Mouse (Mus musculus) heart, embryonic 12.5 days (tissue): ENCODE measurements around the gene Ppm1n. TPM values are rescaled to one million over a fixed set of nuclear protein-coding genes. Genes with fewer than 3 reads are reported as not detected.
A peak's percentile ranks its signal among the peaks of the same experiment; 100 is the strongest.

ENCODE experiments used
- ATAC-seq: fragments of 200-750 bp; cut with Nextera tagmentation; 2 replicates; pipeline ENCODE4 v1.8.0; 2017; ENCODE audit warnings: moderate TSS enrichment, moderate library complexity; ENCODE audit not compliant: insufficient number of reproducible peaks, low FRiP score
- H3K27ac ChIP-seq: fragments of 300-500 bp; sonication (generic); 2 replicates; pipeline ENCODE4 v1.5.1; 2016; ENCODE audit warnings: mild to moderate bottlenecking, moderate library complexity; ENCODE audit not compliant: poor library complexity, severe bottlenecking
- H3K27me3 ChIP-seq: fragments of 300-500 bp; sonication (generic); replicated peaks from 2 replicates; pipeline ENCODE4 v1.6.1; 2016; ENCODE audit warnings: mild to moderate bottlenecking, moderate library complexity
- H3K36me3 ChIP-seq: fragments of 300-500 bp; sonication (generic); 2 replicates; pipeline ENCODE4 v1.6.1; 2016; ENCODE audit warnings: mild to moderate bottlenecking, moderate library complexity
- H3K4me1 ChIP-seq: fragments of 300-500 bp; sonication (generic); replicated peaks from 2 replicates; pipeline ENCODE4 v1.6.1; 2016; ENCODE audit warnings: mild to moderate bottlenecking
- H3K4me2 ChIP-seq: fragments of 300-500 bp; sonication (generic); 2 replicates; pipeline ENCODE4 v1.6.1; 2016; ENCODE audit warnings: mild to moderate bottlenecking, moderate library complexity
- H3K4me3 ChIP-seq: fragments of 300-500 bp; sonication (generic); 2 replicates; pipeline ENCODE4 v1.5.1; 2016; ENCODE audit warnings: mild to moderate bottlenecking
- H3K9ac ChIP-seq: fragments of 300-500 bp; sonication (generic); 2 replicates; pipeline ENCODE4 v1.6.1; 2016; ENCODE audit warnings: mild to moderate bottlenecking, moderate library complexity
- H3K9me3 ChIP-seq: fragments of 300-500 bp; sonication (generic); replicated peaks from 2 replicates; pipeline ENCODE4 v1.6.1; 2016; ENCODE audit warnings: mild to moderate bottlenecking, moderate library complexity
- WGBS: fragments of 180-500 bp; shearing (Covaris S2); methylation state at CpG from one replicate; pipeline ENCODE4 v1.1.7; 2016; 5-methylcytosine and 5-hydroxymethylcytosine counted together
- polyA plus RNA-seq: library from polyadenylated mRNA; unstranded; fragments of >200 nt; fragmentation: Nextera tagmentation; extraction: Ambion mirVana; gene quantifications from 2 replicates; pipeline ENCODE4 v1.2.1, GENCODE M21; 2016

Gene Ppm1n
- polyA plus RNA-seq, 1 experiment from 2014 or later: not detected

GRCm38 (mm10) chr7:19306819-19307738 is 27.2 kb upstream of the Ppm1n start:
- WGBS: 67% methylated on average over 25 of the region's 25 CpGs
- Histone ChIP-seq H3K27me3 (peaks cover 53% of the 10 kb centered on the region), H3K9me3 (no peaks in the 10 kb centered on the region), H3K27ac (no peak overlapping the region), H3K4me3 (no peak overlapping the region), H3K9ac (peak overlapping the region; percentile 67; the same call in 1 of the 2 replicates), H3K4me1 (peaks cover 35% of the 10 kb centered on the region), H3K36me3 (no peaks in the 10 kb centered on the region), H3K4me2 (peak overlapping the region; percentile 100)
- ATAC-seq: no peak

DNA sequence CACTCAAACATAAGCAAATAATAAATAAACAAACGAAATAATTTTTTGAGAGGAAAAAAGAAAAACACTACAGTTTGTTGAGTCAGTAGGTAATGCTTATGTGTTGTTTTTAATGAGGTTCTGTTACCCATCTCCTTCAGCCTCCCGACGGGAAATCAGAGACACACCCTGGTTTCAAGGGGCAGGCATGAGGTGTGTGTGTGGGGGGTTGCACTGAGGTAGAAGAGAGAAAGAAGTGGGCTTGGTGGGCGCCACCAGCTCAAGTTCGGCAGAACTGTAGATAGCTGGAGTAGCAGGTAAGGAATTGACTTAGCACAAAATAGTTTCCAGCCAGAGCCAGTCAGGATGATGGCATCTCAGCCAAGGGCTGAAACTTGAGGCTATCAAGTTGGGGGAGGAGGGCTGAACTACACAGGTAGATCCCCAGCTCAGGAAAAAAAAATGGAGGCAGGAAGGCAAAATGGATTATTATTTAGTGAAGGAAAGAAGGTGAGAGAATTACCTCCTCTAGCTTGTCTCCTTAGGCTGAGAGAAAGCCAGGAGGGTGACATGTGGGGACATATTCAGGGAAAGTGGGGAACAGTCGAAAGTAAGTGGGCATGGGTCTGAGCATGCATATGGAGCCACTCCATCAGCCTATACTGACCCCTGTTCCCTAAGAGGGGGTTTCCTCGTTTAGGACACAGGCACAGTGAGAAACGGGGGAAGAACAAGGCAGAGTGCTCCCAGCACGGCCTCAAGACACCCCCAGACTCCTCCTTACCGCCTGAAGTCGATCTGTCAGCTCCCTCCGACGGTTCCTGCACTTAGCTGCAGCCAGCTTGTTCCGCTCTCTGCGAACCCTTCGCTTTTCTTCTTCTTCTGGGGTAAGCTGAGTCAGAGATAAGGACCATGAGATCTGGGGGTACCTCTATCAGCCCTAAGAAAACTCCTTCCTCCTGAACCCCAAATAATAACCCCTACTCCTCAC is 26.2 kb upstream of the Ppm1n start:
- H3K4me2 ChIP-seq: no peak overlapping the region
- no peaks in the 10 kb centered on the region for H3K36me3 ChIP-seq
- WGBS: 48% methylated on average over 16 of the region's 16 CpGs
- no peaks in the 10 kb centered on the region for H3K9me3 ChIP-seq
- H3K9ac ChIP-seq: no peak overlapping the region
- no peak for ATAC-seq
- no peak overlapping the region for H3K4me3 ChIP-seq
- no peak overlapping the region for H3K27ac ChIP-seq
- H3K4me1 ChIP-seq: peaks cover 42% of the 10 kb centered on the region
- peaks cover 60% of the 10 kb centered on the region for H3K27me3 ChIP-seq

GRCm38 (mm10) chr7:19305413-19305735 is 25.5 kb upstream of the Ppm1n start:
- H3K9ac ChIP-seq: peak overlapping the region; percentile 54; the same call in 1 of the 2 replicates
- H3K4me2 ChIP-seq: peak overlapping the region; percentile 71
- no peak overlapping the region for H3K27ac ChIP-seq
- H3K9me3 ChIP-seq: no peaks in the 10 kb centered on the region
- ATAC-seq: no peak
- H3K36me3 ChIP-seq: no peaks in the 10 kb centered on the region
- H3K27me3 ChIP-seq: peaks cover 60% of the 10 kb centered on the region
- H3K4me3 ChIP-seq: peak overlapping the region; percentile 45
- H3K4me1 ChIP-seq: peaks cover 38% of the 10 kb centered on the region
- WGBS: 8% methylated on average over 6 of the region's 6 CpGs

DNA sequence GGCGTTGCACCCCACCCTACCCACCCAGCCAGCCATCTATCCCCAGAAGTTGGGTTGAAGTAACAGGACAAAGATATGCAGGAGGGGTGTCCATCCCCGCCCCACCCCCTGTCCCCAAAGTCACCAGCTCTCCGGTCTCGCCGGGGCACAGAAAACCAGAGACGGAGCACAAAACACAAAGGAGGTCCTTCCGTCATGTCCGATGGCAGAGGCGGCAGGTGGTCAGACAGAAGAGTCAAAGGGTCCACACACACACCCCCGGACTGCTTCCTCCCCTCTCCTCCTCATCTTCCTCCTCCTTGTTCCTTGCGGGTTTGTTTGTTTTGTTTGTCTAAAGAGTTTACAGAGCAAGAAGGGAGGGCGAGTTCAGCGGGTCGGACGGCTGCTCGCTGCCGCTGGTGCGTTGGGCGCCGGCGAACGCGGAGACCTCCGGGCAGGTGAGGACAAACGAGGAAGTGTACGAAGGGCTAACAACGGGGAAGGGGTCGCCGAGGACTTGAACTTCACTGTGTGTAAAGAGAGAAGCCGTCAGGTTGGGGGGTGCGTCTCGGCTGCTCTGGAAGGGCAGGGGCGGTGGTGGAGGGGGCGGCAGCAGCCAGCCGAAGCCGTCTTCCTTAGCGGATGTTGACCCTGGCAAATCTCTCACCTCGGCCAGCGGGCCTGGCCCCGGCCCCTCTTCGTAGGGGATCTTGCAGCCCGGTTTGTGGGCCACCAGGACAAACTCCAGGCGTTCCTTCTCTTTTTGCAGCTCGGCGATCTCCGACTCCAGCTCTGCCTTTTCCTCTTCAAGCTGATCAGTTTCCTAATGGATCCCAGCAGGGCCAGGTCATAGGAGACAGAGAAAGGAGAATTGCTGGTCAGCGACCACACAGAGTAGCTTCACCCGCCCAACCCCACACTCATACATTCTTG is 24.9 kb upstream of the Ppm1n start:
- ATAC-seq: no peak
- H3K9ac ChIP-seq: peak overlapping the region; percentile 54
- peak overlapping the region; percentile 45 for H3K4me3 ChIP-seq
- peaks cover 38% of the 10 kb centered on the region for H3K4me1 ChIP-seq
- no peaks in the 10 kb centered on the region for H3K9me3 ChIP-seq
- no peak overlapping the region for H3K27ac ChIP-seq
- H3K27me3 ChIP-seq: peaks cover 60% of the 10 kb centered on the region
- H3K36me3 ChIP-seq: no peaks in the 10 kb centered on the region
- H3K4me2 ChIP-seq: peak overlapping the region; percentile 71
- WGBS: 2% methylated on average over 48 of the region's 48 CpGs

- Histone ChIP-seq H3K4me3 (peak overlapping the region; percentile 45), H3K9me3 (no peaks in the 10 kb centered on the region), H3K27ac (no peak overlapping the region), H3K27me3 (peaks cover 60% of the 10 kb centered on the region), H3K9ac (peak overlapping the region; percentile 54; the same call in 1 of the 2 replicates), H3K4me2 (peak overlapping the region; percentile 71), H3K36me3 (no peaks in the 10 kb centered on the region), H3K4me1 (peaks cover 38% of the 10 kb centered on the region)
- ATAC-seq: no peak
- under 1% methylated on average over 16 of the region's 16 CpGs for WGBS
Observed at GRCm38 (mm10) chr7:19303770-19304169, 23.9 kb upstream of the Ppm1n start.

- no peak overlapping the region for H3K9ac ChIP-seq
- peaks cover 60% of the 10 kb centered on the region for H3K27me3 ChIP-seq
- ATAC-seq: no peak
- no peak overlapping the region for H3K4me2 ChIP-seq
- peaks cover 36% of the 10 kb centered on the region for H3K4me1 ChIP-seq
- WGBS: 83% methylated on average over 12 of the region's 12 CpGs
- no peak overlapping the region for H3K4me3 ChIP-seq
- no peaks in the 10 kb centered on the region for H3K36me3 ChIP-seq
- no peaks in the 10 kb centered on the region for H3K9me3 ChIP-seq
- no peak overlapping the region for H3K27ac ChIP-seq
Observed at GRCm38 (mm10) chr7:19303046-19303305, 23.1 kb upstream of the Ppm1n start.

GRCm38 (mm10) chr7:19302264-19303045 is 22.6 kb upstream of the Ppm1n start:
- Histone ChIP-seq H3K36me3 (no peaks in the 10 kb centered on the region), H3K9ac (peak overlapping the region; percentile 53), H3K27me3 (peaks cover 60% of the 10 kb centered on the region), H3K4me2 (peak overlapping the region; percentile 59; the same call in 1 of the 2 replicates), H3K4me1 (peaks cover 30% of the 10 kb centered on the region), H3K4me3 (peak overlapping the region; percentile 48; the same call in 1 of the 2 replicates), H3K9me3 (no peaks in the 10 kb centered on the region), H3K27ac (no peak overlapping the region)
- 49% methylated on average over 13 of the region's 13 CpGs for WGBS
- no peak for ATAC-seq

GRCm38 (mm10) chr7:19301461-19302263 is 21.8 kb upstream of the Ppm1n start:
- H3K4me2 ChIP-seq: peak overlapping the region; percentile 59
- H3K9me3 ChIP-seq: no peaks in the 10 kb centered on the region
- peaks cover 29% of the 10 kb centered on the region for H3K4me1 ChIP-seq
- no peaks in the 10 kb centered on the region for H3K36me3 ChIP-seq
- peak overlapping the region; percentile 48 for H3K4me3 ChIP-seq
- H3K9ac ChIP-seq: peak overlapping the region; percentile 53
- no peak overlapping the region for H3K27ac ChIP-seq
- 12% methylated on average over 16 of the region's 16 CpGs for WGBS
- peaks cover 53% of the 10 kb centered on the region for H3K27me3 ChIP-seq
- ATAC-seq: no peak

DNA sequence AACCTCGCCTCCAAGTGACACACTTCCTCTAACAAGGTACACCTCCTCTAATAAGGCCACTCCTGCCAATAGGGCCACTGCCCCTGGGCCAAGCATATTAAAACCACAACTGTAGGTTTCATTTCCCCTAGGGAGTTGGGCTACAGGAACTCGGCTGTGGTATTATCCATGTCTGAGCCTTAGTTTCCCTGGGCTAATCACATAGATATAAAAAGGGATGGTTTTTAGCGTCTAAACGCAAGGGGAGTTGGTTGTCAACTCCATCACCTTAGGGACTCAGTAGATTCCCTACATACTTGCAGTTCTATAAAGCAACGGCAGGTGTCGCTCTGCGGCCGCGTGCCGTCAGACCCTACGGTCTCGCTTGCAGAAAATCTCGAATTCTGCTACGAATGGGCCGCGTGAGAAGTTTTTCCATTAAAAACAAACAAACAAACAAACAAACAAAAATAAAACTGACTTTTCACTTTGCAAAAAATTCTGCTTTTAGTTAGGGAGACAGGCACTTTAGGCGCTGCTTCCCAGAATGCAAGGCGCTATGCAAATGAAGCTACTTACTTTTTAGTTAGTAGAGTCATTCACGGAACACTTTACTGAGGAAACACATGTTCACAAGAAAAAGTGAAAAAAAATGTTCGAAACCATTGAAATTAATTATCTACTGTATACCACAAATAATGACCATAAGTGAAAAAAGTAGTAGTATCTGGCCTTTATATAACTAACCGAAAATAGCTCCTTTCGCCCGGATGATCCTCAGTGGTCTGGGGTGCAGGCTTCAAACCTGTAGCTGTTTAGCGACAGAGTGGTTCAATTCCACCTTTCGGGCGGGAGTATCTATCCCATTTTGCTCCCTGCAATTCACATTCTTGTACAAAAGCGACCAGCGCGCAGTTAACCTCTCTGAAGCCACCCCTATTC is 20.9 kb upstream of the Ppm1n start:
- Histone ChIP-seq H3K4me1 (peaks cover 29% of the 10 kb centered on the region), H3K27me3 (peaks cover 44% of the 10 kb centered on the region), H3K4me2 (peak overlapping the region; percentile 59), H3K9ac (no peak overlapping the region), H3K36me3 (no peaks in the 10 kb centered on the region), H3K4me3 (peak overlapping the region; percentile 48), H3K27ac (no peak overlapping the region), H3K9me3 (no peaks in the 10 kb centered on the region)
- 0% methylated on average over 29 of the region's 29 CpGs for WGBS
- peak; percentile 81 for ATAC-seq
